Mouse (Mus musculus): ENCODE measurements around the gene Babam2.

GRCm38 (mm10) chr5:31926551-31926950 lies 229.1 kb downstream of the Babam2 start:
- peak; percentile 25; the same call in 1 of the 2 replicates for TF ChIP-seq CTCF (IDR thresholded peaks at IDR 0.05; ENCODE audit: low read depth, low read length)
- no peak for TF ChIP-seq TAL1 (conservative IDR thresholded peaks at IDR 0.05; ENCODE audit: low read depth, low read length)
- no peak for TF ChIP-seq POLR2AphosphoS5 (IDR thresholded peaks at IDR 0.05; ENCODE audit: insufficient replicate concordance, low read depth, low read length)
- TF ChIP-seq GATA1 (IDR thresholded peaks at IDR 0.05; ENCODE audit: borderline replicate concordance, low read length) = no peak
